Mouse (Mus musculus) kidney, embryonic 15.5 days (tissue): ENCODE data around the gene Adm2. TPM values are rescaled to one million over a fixed set of nuclear protein-coding genes. Genes with fewer than 3 reads are reported as not detected.

Source experiments
- ATAC-seq: fragments of 200-750 bp; cut with Nextera tagmentation; replicated peaks from 2 replicates; pipeline ENCODE4 v1.8.0; 2017; ENCODE audit warnings: moderate TSS enrichment; ENCODE audit not compliant: low FRiP score
- H3K27ac ChIP-seq: fragments of 300-500 bp; sonication (generic); 2 replicates; pipeline ENCODE4 v1.5.1; 2015; ENCODE audit warnings: mild to moderate bottlenecking, inconsistent platforms
- H3K27me3 ChIP-seq: fragments of 300-500 bp; sonication (generic); 2 replicates; pipeline ENCODE4 v1.6.1; 2015; ENCODE audit warnings: inconsistent platforms
- H3K36me3 ChIP-seq: fragments of 300-500 bp; sonication (generic); 2 replicates; pipeline ENCODE4 v1.6.1; 2015; ENCODE audit warnings: inconsistent platforms
- H3K4me1 ChIP-seq: fragments of 300-500 bp; sonication (generic); 2 replicates; pipeline ENCODE4 v1.6.1; 2015; ENCODE audit warnings: inconsistent platforms
- H3K4me2 ChIP-seq: fragments of 300-500 bp; sonication (generic); 2 replicates; pipeline ENCODE4 v1.6.1; 2015; ENCODE audit warnings: moderate library complexity, mild to moderate bottlenecking, inconsistent platforms
- H3K4me3 ChIP-seq: fragments of 300-500 bp; sonication (generic); replicated peaks from 2 replicates; pipeline ENCODE4 v1.5.1; 2015; ENCODE audit warnings: mild to moderate bottlenecking, inconsistent platforms
- H3K9ac ChIP-seq: fragments of 300-500 bp; sonication (generic); 2 replicates; pipeline ENCODE4 v1.6.1; 2015; ENCODE audit warnings: mild to moderate bottlenecking, inconsistent platforms
- H3K9me3 ChIP-seq: fragments of 300-500 bp; sonication (generic); replicated peaks from 2 replicates; pipeline ENCODE4 v1.6.1; 2016; ENCODE audit warnings: inconsistent platforms
- WGBS: fragments of 180-500 bp; shearing (Covaris S2); methylation state at CpG from one replicate; pipeline ENCODE4 v1.1.7; 2015; ENCODE audit warnings: mixed read lengths; 5-methylcytosine and 5-hydroxymethylcytosine counted together
- polyA plus RNA-seq: library from polyadenylated mRNA; unstranded; fragments of >200 nt; fragmentation: Nextera tagmentation; extraction: Ambion mirVana; gene quantifications from 2 replicates; pipeline ENCODE4 v1.2.1, GENCODE M21; 2015

The Adm2 gene
- polyA plus RNA-seq, 1 experiment from 2014 or later = 0.74 TPM

DNA sequence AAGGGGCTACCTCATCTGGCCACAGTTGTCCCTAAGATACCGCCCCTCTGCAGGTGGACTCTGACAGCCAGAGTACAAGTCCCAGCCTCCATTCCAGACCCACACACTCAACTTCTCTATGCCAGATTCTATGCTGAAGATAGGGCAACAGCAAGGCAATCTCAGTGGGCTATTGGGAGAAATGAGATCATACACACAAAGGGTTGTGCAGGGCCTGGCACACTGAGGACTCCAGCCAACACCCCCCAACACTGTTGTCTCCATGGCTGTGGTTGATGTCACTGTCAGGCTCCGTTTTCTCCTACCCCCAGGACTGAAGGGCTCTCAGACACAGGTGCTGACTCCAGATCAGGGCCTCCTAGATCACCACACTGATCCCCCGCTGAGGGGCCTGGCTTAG, 8.4 kb upstream of the Adm2 start:
- H3K9ac ChIP-seq = peak overlapping the region; percentile 86
- ATAC-seq = no peak
- no peaks in the 10 kb centered on the region for H3K27me3 ChIP-seq

DNA sequence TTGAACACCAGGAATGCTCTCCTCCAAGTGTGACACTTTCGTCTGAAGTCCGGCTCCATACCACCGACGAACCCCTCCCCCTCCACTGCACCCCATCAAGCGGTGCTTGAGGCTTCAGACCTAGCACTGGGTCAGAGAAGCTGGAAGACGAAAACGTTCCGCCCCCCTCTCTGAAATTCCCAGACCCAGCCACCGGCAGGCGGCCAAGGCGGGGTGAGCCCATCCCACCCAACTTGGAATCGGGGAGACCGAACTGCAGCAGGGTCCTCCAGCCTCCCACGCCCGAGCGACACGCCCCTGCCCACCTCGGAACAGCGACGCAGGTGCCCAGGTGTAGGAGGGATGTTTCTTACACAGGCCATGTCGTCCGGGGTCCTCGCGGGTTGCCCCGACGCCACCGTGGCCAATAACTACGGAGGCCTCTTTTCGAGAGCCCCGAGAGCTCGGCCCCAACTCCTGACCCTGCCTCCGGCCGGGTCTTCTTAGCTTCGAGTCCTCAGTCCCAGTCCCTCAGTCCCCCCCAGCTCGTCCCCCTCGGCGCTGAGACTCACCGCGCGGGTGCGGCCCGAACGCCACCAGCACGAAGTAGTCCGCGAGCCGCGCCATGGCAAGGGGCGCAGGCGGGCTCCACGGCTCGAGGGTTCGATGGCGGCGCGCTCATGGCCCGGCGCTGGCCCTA, 7.9 kb upstream of the Adm2 start:
- ATAC-seq = peak; percentile 61
- under 1% methylated on average over 58 of the region's 58 CpGs for WGBS
- no peaks in the 10 kb centered on the region for H3K9me3 ChIP-seq

More for the DNA sequence above, 8.4 kb upstream of the Adm2 start:
- peak overlapping the region; percentile 79 for H3K4me3 ChIP-seq
- H3K27ac ChIP-seq = no peak overlapping the region
- H3K9me3 ChIP-seq = no peaks in the 10 kb centered on the region
- H3K4me1 ChIP-seq = peaks cover 38% of the 10 kb centered on the region
- H3K36me3 ChIP-seq = no peaks in the 10 kb centered on the region
- WGBS = 32% methylated on average over 3 of the region's 3 CpGs
- peak overlapping the region; percentile 64 for H3K4me2 ChIP-seq

DNA sequence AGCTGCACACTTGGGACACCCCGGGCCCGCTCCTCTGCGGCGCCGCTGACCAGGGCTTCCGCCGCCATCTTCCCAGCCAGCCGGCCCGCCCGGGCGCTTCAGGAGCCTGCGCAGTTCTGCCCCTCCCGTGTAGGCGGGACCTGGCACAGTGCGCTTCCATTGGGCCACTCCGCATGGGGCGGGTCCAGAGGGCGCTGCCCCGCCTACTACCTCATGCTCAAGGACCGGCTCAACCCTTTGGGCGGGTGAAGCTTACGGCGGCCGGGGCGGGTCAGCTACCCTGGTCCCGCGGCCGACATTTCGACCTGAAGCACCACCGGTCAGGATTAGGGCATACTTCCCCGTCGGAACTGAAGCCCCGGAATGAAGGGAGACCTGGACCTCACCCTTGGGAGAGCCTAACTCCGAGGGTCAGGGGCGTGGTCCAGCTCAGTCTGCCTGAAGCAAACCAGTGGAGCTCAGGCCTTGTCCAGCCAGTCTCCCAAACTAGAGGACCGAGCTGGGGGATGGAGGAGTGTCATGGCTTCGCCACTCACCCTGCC, 7.3 kb upstream of the Adm2 start, which contains the start of gene Sbf1:
Gene Sbf1 (minus strand): TSS at position 122 of the 542 bp plus-strand sequence.
- WGBS = under 1% methylated on average over 37 of the region's 37 CpGs
- Histone ChIP-seq H3K4me1 (peaks cover 31% of the 10 kb centered on the region), H3K9ac (peak within 1 kb of the TSS; percentile 86), H3K9me3 (no peaks in the 10 kb centered on the region), H3K4me3 (peak within 1 kb of the TSS; percentile 79), H3K36me3 (no peaks in the 10 kb centered on the region), H3K27ac (peak within 1 kb of the TSS; percentile 74), H3K4me2 (peak within 1 kb of the TSS; percentile 64), H3K27me3 (no peaks in the 10 kb centered on the region)
- peak; percentile 100 for ATAC-seq

More for the DNA sequence above, 7.9 kb upstream of the Adm2 start:
- H3K27ac ChIP-seq = peak overlapping the region; percentile 42; the same call in 1 of the 2 replicates
- H3K4me2 ChIP-seq = peak overlapping the region; percentile 64
- H3K27me3 ChIP-seq = no peaks in the 10 kb centered on the region
- no peaks in the 10 kb centered on the region for H3K36me3 ChIP-seq
- peaks cover 35% of the 10 kb centered on the region for H3K4me1 ChIP-seq
- peak overlapping the region; percentile 86 for H3K9ac ChIP-seq
- peak overlapping the region; percentile 79 for H3K4me3 ChIP-seq

DNA sequence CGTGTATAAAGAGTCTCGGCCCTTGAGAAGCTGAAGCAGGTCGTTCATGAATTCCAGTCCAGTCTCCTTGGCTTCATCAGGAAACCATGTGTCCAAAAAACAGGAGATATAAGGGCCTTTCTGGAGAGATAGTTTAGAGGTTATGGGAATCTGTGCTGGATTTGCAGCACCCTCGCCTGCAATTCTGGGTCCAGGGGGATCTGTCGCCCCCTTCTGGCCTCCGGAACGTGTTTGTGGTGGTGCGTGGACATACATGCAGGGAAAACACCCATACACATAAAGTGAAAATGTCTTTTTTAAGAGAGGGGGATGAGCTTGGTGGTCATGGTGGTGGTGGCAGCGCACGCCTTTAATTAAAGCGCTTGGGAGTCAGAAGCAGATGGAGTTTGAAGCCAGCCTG, 6.4 kb upstream of the Adm2 start:
- Histone ChIP-seq H3K9me3 (no peaks in the 10 kb centered on the region), H3K27me3 (no peaks in the 10 kb centered on the region), H3K36me3 (no peaks in the 10 kb centered on the region), H3K4me2 (0 out of 2 replicates have a peak overlapping the region, but pooled peaks have one; percentile 64), H3K4me3 (peak overlapping the region; percentile 79; the same call in 1 of the 2 replicates), H3K4me1 (peaks cover 25% of the 10 kb centered on the region), H3K9ac (no peak overlapping the region), H3K27ac (no peak overlapping the region)
- ATAC-seq = no peak
- 75% methylated on average over 11 of the region's 11 CpGs for WGBS

DNA sequence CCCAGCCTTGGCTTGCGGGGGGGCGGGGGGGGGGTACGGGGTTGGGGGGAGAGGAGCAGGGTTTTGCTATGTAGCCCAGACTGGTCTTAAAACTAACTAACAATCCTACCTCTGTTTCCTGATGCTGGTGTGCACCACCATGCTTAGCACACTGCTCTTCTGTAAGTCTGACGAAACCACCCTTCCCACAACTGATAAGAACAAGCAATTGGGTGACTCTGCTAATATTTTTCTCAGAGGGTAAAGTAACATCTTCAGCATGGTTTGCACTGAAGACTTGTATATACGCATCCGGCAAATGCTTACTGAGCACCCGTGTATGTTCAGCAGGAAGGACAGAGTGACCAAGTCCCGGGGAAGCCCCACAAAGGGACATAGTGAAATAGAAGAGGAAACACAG, 1.3 kb upstream of the Adm2 start:
- Histone ChIP-seq H3K9me3 (no peaks in the 10 kb centered on the region), H3K9ac (no peak overlapping the region), H3K36me3 (no peaks in the 10 kb centered on the region), H3K4me3 (no peak overlapping the region), H3K4me1 (peaks cover 8% of the 10 kb centered on the region), H3K4me2 (no peak overlapping the region), H3K27me3 (peaks cover 17% of the 10 kb centered on the region; the same call in 1 of the 2 replicates), H3K27ac (no peak overlapping the region)
- WGBS = 83% methylated on average over 8 of the region's 8 CpGs
- ATAC-seq = no peak

DNA sequence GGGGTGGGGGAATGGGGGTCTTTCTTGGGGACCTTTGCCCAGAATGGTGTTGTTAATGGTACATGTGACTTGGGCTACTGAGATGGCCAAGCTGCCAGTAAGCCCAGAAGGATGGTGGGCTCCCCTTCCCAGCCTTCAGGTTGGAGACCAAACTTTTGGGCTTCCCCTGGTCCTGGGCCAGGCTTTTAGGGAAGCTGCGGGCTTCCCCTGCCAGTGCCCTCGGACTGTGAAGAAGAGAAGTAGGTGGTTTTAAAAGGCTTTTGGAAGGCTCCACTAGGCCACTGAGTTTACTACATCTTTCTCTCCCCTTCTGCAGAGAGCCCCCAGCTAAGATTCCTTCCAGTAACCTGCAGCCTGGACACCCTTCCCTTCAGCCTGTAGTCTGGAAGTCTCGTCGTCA, 1.1 kb downstream of the Adm2 start:
- Histone ChIP-seq H3K4me2 (no peak overlapping the region), H3K36me3 (no peaks in the 10 kb centered on the region), H3K9ac (no peak overlapping the region), H3K4me1 (peaks cover 8% of the 10 kb centered on the region), H3K27me3 (peaks cover 17% of the 10 kb centered on the region; the same call in 1 of the 2 replicates), H3K9me3 (no peaks in the 10 kb centered on the region), H3K27ac (no peak overlapping the region), H3K4me3 (no peak overlapping the region)
- WGBS = 78% methylated on average over 4 of the region's 4 CpGs
- ATAC-seq = no peak

DNA sequence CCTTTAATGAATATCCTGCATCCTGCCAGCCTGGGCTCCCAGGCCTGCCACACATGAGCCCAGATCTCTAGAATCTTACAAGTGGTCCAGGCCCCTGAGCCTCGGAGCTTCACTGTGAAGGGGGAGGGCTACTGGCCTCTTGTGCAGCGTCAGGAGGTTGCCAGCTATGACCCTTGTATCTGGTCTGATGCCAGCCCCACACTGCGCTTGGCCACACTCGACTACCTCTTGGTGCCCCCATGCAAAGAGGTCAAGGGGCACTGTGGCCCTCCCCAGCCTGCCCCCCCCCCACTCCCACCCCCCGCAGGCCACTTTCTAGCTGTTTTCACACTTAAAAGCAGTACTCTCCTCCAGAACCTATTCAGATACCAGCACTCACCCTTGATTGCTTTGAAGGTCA, 3.9 kb downstream of the Adm2 start:
- Histone ChIP-seq H3K36me3 (no peaks in the 10 kb centered on the region), H3K27ac (no peak overlapping the region), H3K9ac (no peak overlapping the region), H3K9me3 (no peaks in the 10 kb centered on the region), H3K4me3 (no peak overlapping the region), H3K4me2 (no peak overlapping the region), H3K4me1 (peaks cover 8% of the 10 kb centered on the region), H3K27me3 (peaks cover 14% of the 10 kb centered on the region; the same call in 1 of the 2 replicates)
- ATAC-seq = no peak
- WGBS = 46% methylated on average over 5 of the region's 5 CpGs

DNA sequence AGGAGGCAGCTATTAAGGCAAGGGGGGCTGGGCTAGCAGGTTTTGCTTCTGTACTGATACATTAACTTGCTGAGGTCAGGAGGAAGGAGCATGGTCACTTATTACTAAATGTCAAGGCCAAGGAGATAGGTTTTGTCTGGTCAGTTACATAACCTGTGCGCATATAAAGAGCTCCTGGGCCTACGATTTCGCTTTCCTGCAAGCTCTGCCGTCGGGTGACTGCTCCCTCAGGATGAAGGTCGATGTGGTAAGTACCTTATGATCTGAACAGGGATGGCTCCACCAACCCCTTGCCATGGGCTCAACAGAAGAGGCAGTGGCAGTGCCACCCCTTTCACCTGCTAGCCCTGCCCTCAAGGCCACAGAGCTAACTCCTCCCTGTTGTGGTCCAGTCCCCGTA, 11.8 kb downstream of the Adm2 start, which contains the start of gene Miox:
Gene Miox (plus strand): TSS at position 128 of the 400 bp plus-strand sequence.
- ATAC-seq = no peak
- no peaks in the 10 kb centered on the region for H3K4me1 ChIP-seq
- no peak within 1 kb of the TSS for H3K9ac ChIP-seq
- H3K36me3 ChIP-seq = no peaks in the 10 kb centered on the region
- no peaks in the 10 kb centered on the region for H3K27me3 ChIP-seq
- no peak within 1 kb of the TSS for H3K27ac ChIP-seq
- H3K4me3 ChIP-seq = no peak within 1 kb of the TSS
- H3K4me2 ChIP-seq = no peak within 1 kb of the TSS
- H3K9me3 ChIP-seq = no peaks in the 10 kb centered on the region
- WGBS = 81% methylated on average over 7 of the region's 7 CpGs

DNA sequence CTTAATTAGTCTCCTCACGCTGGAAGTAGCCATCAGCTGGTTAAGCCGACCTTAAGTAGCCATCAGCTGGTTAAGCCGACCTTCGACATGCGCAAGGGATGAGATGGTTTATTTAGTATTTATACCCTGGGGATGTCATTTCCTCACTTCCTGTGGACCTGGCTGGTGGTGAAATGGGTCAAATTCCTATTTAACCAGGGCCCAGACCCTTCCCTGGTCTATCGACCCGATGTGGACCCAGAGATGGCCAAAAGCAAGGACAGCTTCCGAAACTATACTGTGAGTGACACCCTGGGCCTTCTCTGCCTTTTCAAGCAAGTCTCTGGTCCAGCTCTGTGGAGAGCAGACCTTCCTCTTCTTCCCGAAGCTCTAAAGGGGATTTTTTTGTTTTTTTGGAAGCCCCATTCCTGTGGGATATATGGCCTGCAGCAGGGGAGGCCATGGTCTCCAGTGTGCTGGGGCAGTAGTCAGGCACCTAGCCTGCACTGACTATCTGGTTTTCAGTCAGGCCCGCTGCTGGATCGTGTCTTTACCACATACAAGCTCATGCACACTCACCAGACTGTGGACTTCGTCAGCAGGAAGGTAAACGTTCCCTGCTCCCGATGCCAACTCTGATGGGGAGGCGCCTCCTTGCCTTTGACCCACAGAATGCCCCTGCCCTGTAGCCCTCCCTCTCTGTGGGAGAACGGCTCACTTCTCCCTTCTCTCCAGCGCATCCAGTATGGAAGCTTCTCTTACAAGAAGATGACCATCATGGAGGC, 12.4 kb downstream of the Adm2 start:
- Histone ChIP-seq H3K4me2 (no peak overlapping the region), H3K27ac (no peak overlapping the region), H3K9me3 (no peaks in the 10 kb centered on the region), H3K4me1 (no peaks in the 10 kb centered on the region), H3K27me3 (no peaks in the 10 kb centered on the region), H3K36me3 (no peaks in the 10 kb centered on the region), H3K4me3 (no peak overlapping the region), H3K9ac (no peak overlapping the region)
- ATAC-seq = no peak
- 79% methylated on average over 17 of the region's 17 CpGs for WGBS

DNA sequence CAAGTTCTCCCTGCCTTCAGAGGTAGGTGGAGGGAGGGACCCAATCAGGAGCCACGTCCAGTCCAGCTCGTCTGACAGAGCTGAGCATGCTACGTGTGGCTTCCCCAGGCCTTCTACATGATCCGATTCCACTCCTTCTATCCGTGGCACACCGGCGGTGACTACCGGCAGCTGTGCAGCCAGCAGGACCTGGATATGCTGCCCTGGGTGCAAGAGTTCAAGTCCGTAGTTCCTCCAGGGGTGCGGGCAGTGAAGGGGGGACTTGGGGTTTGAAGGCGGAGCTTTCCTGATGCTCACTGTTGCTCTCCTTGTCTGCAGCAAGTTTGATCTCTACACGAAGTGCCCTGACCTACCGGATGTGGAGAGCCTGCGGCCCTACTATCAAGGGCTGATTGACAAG, 13.9 kb downstream of the Adm2 start:
- H3K4me2 ChIP-seq = no peak overlapping the region
- H3K27ac ChIP-seq = no peak overlapping the region
- no peak overlapping the region for H3K9ac ChIP-seq
- no peaks in the 10 kb centered on the region for H3K4me1 ChIP-seq
- ATAC-seq = no peak
- no peaks in the 10 kb centered on the region for H3K27me3 ChIP-seq
- H3K36me3 ChIP-seq = no peaks in the 10 kb centered on the region
- no peak overlapping the region for H3K4me3 ChIP-seq
- no peaks in the 10 kb centered on the region for H3K9me3 ChIP-seq
- 85% methylated on average over 14 of the region's 14 CpGs for WGBS

DNA sequence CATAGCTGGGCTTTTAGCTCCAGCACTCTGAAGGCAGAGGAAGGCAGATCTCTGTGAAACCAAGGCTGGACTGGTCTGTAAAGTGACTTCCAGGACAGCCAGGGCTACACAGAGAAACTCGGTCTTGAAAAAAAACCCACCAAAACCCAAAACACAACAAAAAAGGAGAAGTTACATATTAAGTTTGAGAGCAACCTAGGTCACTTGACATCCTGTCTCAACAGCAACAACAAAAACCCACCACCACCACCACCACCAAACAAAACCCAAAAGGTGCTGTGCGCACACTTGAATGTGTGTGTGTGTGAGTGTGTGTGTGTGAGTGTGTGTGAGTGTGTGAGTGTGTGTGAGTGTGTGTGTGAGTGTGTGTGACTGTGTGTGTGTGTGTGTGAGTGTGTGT, 17.2 kb downstream of the Adm2 start:
- Histone ChIP-seq H3K4me1 (no peaks in the 10 kb centered on the region), H3K4me3 (no peak overlapping the region), H3K9ac (no peak overlapping the region), H3K9me3 (no peaks in the 10 kb centered on the region), H3K36me3 (no peaks in the 10 kb centered on the region), H3K4me2 (no peak overlapping the region), H3K27me3 (no peaks in the 10 kb centered on the region), H3K27ac (no peak overlapping the region)
- 86% methylated on average over 2 of the region's 2 CpGs for WGBS
- no peak for ATAC-seq

DNA sequence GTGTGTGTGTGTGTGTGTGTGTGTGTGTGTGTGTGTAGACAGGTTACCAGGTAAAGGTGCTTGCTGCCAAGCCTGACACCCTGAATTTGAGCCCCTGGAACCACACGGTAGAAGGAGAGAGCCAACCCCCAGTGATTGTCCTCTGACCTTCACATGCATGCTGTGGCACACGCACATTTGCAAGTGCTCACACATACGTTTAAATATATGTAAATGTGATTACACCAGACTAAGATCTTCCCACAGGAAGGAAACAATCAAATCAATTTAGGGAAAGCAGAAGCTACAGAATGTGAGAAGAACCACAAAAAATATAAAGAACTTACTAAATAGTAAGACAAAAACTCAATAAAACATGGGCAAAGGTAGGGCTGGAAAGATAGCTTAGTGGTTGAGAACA, 17.6 kb downstream of the Adm2 start:
- Histone ChIP-seq H3K9me3 (no peaks in the 10 kb centered on the region), H3K4me3 (no peak overlapping the region), H3K27ac (no peak overlapping the region), H3K9ac (no peak overlapping the region), H3K36me3 (no peaks in the 10 kb centered on the region), H3K4me2 (no peak overlapping the region), H3K4me1 (no peaks in the 10 kb centered on the region), H3K27me3 (no peaks in the 10 kb centered on the region)
- 79% methylated on average over 3 of the region's 3 CpGs for WGBS
- no peak for ATAC-seq
